Mouse (Mus musculus) small intestine, adult 2 months (tissue): ENCODE results near the gene Tnik.

Experiments used
- CTCF ChIP-seq: fragments of 200-500 bp; IDR thresholded peaks from 2 replicates; pipeline ENCODE4 v1.5.1; 2012; ENCODE audit warnings: low read depth, mild to moderate bottlenecking, control low read depth, inconsistent platforms, low read length, moderate library complexity, mixed read lengths; ENCODE audit not compliant: insufficient replicate concordance, insufficient read length; ENCODE audit errors: extremely low read depth
- POLR2A ChIP-seq: fragments of 200-500 bp; IDR thresholded peaks from 2 replicates; pipeline ENCODE4 v1.6.1; 2012; ENCODE audit warnings: low read depth, mild to moderate bottlenecking, control low read depth, inconsistent platforms, low read length, moderate library complexity

- TF ChIP-seq CTCF = no peak
- no peak for TF ChIP-seq POLR2A
Measured at GRCm38 (mm10) chr3:28317339-28317738, 54.3 kb downstream of the Tnik start.
